Mouse (Mus musculus) cerebellum, postnatal 10 days (tissue): ENCODE data around the gene Setd1a.
"Not testable (repeated sequence)": the region's sequence is repeated elsewhere in the genome, so short reads cannot be mapped to it uniquely, and the experiment has no call there.

Experiments
- DNase-seq, 2 experiments: peaks; one replicate each; pipeline ENCODE4 v3.0.0; 2021; ENCODE audit warnings: mixed read lengths in 2 of 2

Setd1a gene

GRCm38 (mm10) chr7:127766851-127767609 lies 9.4 kb upstream of the Setd1a start:
- DNase-seq: no peak

GRCm38 (mm10) chr7:127767671-127768345 lies 8.7 kb upstream of the Setd1a start:
- DNase-seq: peak; percentile 40 to 47

DNA sequence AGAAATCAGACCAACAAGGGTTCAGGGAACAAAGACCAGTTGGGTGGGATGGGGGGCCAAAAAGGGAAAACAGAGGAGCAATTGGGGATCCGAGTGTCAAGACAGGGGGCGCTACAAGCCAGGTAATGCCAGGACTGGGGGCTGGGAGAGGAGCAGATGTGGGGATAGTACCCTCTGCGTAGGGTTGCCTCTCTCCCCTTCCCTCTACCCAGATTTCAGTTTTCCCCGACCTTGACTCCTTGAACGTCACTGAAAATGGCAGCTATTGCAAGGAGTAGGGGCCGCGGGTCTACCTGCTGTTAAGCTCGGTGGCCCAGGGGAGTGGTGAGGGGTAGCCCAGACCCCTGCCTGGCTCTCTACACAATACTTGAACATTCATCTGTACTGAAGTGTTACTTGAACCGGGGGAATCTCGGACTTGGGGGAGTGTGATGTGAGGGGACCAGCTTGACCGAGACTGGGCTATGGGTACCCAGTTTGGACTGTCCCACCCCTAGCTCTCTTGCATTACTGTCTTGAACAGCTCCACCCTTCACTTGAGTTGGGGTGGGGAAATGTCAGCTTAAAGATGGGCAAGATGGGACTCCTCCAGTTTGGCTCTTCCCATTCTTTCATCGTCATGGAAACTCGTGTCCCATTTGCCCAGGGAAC lies 8.0 kb upstream of the Setd1a start:
- DNase-seq: peak; percentile 45 to 58

DNA sequence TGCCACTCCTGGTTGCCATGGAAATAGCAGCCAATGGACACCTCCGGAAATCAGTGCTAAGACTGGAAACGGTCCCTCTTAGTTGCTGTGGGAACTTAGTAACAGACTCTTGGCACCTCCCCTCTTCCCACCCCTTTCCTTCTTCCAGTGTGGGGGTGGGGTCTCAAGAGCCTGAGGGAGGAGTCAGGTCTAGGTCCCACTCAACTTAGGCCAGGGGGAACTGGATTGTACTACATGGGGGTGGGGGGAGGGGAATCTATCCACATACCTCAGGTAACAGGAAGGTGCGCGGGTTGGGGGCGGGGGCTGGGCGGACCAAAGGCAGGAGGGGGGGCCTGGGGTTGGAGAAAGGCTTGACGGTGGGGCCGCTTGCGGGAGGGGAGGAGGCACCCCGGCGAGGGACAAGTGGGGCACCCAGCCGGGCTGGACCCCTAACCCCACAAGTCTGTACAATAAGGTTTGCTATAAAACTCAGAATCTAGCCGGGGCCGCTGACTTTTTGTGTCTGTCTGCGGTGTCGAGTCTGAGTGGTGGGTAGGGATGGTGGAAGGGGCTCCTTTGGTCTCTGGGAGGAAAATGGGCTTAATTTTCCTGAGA lies 7.4 kb upstream of the Setd1a start:
- DNase-seq: peak; percentile 95 to 97

DNA sequence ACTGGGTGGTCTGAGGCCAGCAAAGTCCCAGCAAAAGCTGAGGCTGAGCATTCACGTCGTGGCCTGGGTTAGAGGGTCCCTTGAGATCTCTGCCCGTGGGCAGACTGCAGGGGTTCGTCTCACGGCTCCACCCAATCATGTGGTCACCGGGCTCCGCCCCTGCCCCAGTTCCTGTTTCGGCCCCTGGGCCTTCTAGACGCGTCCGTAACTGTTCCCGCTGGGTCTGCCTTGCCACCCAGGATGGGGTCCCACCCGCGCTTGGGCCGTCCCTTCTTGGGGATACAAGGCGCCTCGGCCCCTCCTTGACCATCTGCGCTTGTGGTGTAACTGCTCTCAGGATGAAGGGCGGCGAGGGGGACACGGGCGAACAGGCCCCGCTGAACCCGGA lies 6.8 kb upstream of the Setd1a start, which contains the start of gene Orai3:
TSS of gene Orai3 (plus strand) at position 165 of the 388 bp plus-strand sequence.
- peak; percentile 81 for DNase-seq

- DNase-seq: no peak
These were observed 6.2 kb upstream of the Setd1a start for GRCm38 (mm10) chr7:127770039-127770905.

- no peak for DNase-seq
These were observed 5.2 kb upstream of the Setd1a start for GRCm38 (mm10) chr7:127771262-127771661.

GRCm38 (mm10) chr7:127772080-127772479 lies 4.4 kb upstream of the Setd1a start:
- DNase-seq: no peak

GRCm38 (mm10) chr7:127772557-127772956 lies 3.9 kb upstream of the Setd1a start:
- DNase-seq: no peak

- peak; percentile 87 to 88 for DNase-seq
These were observed 2.6 kb upstream of the Setd1a start for GRCm38 (mm10) chr7:127773664-127774384.

DNA sequence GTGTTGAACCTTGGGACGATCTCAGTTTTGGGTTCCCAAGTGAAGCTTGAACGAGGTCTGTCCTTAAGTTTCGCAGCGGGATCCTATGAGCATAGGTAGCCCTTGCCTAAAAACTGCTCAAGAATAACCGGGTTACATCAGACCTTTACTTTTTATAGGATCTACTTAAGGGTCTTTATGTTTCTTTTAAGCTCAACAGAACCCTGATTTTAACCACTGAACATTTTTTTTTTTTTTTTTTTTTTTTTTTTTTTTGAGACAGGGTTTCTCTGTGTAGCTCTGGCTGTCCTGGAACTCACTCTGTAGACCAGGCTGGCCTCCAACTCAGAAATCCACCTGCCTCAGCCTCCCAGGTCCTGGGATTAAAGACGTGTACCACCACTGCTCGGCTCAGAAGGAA lies 633 bp upstream of the Setd1a start:
- not testable (repeated sequence) for DNase-seq

- peak; percentile 99 for DNase-seq
These were observed 506 bp downstream of the Setd1a start for GRCm38 (mm10) chr7:127776878-127777473.

DNA sequence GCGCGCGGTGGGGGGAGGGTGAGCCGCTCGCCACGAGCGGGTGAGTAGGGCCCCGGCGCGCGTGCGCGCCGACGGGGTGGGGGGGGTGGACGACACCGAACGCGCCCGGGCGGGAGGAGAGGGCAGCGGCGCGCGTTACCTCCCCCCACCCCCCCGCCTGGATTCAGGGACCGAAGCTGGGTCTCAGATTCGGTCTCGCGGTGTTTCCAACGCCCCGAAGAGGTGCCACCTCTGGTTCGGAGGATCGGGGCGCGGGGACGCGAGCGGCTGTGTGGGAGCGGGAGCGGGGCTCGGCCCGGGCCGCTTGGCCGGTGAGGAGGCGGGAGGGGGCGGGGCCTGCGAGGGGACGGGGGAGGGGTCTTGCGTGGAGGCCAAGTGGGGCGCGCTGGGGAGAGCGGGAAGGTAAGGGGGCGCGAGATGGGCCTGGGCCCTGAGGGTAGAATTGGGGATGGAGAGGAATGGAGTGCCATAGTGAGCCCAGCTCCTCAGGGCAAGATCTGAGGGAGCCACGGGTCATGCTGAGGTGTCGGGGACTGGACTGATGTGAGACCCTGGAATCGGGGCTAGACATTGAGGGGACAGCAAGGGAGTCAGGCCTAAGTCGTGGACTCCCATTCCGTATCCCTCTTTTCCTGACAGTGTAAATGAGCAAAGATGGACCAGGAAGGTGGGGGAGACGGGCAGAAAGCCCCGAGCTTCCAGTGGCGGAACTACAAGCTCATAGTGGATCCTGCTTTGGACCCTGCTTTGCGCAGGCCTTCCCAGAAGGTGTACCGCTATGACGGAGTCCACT lies 1.2 kb downstream of the Setd1a start:
- peak; percentile 84 for DNase-seq

DNA sequence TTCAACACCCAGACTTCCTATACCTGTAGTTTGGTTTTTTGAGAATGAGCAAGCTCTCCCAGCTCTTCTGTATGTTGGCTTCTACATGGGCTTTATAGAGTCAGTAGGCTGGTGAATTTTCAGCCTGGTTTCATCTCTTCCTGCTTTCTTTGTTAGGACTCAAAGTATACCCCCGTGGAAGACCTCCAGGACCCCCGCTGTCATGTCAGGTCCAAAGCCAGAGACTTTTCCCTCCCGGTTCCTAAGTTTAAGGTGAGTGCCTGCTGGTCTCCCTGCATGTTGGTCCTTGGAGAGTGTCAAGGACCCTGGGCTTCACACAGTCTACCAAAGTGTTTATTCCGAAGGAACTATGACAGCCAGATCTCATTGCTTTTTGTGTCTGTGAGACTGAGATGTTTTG lies 1.9 kb downstream of the Setd1a start:
- DNase-seq: peak; percentile 47 to 54

DNA sequence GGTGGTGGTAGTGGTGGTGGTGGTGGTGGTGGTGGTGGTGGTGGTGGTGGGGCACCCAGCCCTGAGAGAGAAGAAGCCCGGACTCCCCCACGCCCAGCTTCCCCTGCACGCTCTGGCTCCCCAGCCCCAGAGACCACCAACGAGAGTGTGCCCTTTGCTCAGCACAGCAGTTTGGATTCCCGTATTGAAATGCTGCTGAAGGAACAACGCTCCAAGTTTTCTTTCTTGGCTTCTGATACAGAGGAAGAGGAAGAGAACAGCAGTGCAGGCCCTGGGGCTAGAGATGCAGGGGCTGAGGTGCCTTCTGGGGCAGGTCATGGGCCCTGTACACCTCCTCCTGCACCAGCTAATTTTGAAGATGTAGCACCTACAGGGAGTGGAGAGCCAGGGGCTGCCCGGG lies 8.8 kb downstream of the Setd1a start, which contains the start of gene Gm49388:
TSS of gene Gm49388 (plus strand) at position 301 of the 400 bp plus-strand sequence.
- no peak for DNase-seq

DNA sequence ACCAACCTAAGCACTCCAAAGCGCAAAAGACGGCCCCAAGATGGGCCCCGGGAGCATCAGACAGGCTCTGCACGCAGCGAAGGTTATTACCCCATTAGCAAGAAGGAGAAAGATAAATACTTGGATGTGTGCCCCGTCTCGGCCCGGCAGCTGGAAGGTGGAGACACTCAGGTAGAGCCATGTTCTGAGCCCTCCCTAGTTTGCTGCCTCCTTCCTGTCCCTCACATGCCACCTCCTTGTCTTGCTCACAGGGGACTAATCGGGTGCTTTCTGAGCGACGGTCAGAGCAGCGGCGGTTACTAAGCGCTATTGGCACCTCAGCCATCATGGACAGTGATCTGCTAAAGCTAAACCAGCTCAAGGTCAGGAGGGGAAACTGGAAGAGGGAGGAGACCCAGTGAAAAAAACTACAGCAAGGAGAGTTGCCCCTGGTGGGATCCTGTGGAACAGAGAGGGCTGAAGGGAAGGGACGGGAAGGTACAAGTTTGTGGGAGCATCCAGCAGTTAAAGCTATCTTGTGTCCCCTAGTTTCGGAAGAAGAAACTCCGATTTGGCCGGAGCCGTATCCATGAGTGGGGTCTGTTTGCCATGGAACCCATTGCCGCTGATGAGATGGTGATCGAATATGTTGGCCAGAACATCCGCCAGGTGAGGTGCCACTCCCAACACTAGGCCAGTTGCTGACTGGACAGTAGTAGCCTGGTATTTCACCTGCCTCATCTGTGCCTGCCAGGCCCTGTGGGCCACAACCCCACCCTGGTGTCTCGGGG lies 20.8 kb downstream of the Setd1a start:
- peak in 1 of 2 experiments; percentile 24 for DNase-seq

GRCm38 (mm10) chr7:127798591-127798990 lies 22.1 kb downstream of the Setd1a start:
- peak; percentile 92 to 94 for DNase-seq

DNA sequence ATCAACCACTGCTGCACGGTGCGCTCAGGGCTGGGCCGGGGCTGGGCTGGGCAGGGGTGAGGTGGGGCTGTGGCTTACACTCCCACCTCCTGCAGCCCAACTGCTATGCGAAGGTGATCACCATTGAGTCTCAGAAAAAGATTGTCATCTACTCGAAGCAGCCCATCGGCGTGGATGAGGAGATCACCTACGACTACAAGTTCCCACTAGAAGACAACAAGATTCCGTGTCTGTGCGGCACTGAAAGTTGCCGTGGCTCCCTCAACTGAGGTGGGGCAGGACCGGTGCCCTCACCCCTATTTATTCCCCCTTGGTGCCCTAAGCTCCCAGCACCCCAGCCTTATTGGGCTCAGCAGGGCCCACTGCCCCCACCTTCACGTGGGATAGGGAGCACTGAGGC lies 22.7 kb downstream of the Setd1a start:
- DNase-seq: no peak

- DNase-seq: peak; percentile 41 to 57
These were observed 23.3 kb downstream of the Setd1a start for GRCm38 (mm10) chr7:127799738-127800137.
